Mouse (Mus musculus) gastrocnemius, postnatal 25 days (tissue): ENCODE results near the gene Perm1. TPM values are rescaled to one million over a fixed set of nuclear protein-coding genes. Genes with fewer than 3 reads are reported as not detected.

Experiments used
- DNase-seq: peaks from one replicate; pipeline ENCODE4 v3.0.0; 2022
- long read RNA-seq, 2 experiments: library from polyadenylated mRNA; stranded (forward); transcript quantifications; one replicate each; pipeline ENCODE4 v2.0.0; 2021
- total RNA-seq, 2 experiments: library from RNA; stranded (reverse); gene quantifications; 1 replicate in 1 of 2; 2 replicates in 1 of 2; pipeline ENCODE4 v1.2.3; 2021

Gene Perm1
- total RNA-seq: 100 to 1,000 TPM; 169 to 182 TPM
- long read RNA-seq, experiment 1, transcript Perm1-201 (4 exons, 3,901 nt): major isoform, 13 of 163 reads
- long read RNA-seq, experiment 1, partial matches to known transcripts: 150 of 163 reads
- long read RNA-seq, experiment 1, other reads (novel, unspliced or antisense): 0 of 163 reads
- long read RNA-seq, experiment 2, transcript Perm1-201 (4 exons, 3,901 nt): major isoform, 32 of 130 reads
- long read RNA-seq, experiment 2, partial matches to known transcripts: 98 of 130 reads
- long read RNA-seq, experiment 2, other reads (novel, unspliced or antisense): 0 of 130 reads

DNA sequence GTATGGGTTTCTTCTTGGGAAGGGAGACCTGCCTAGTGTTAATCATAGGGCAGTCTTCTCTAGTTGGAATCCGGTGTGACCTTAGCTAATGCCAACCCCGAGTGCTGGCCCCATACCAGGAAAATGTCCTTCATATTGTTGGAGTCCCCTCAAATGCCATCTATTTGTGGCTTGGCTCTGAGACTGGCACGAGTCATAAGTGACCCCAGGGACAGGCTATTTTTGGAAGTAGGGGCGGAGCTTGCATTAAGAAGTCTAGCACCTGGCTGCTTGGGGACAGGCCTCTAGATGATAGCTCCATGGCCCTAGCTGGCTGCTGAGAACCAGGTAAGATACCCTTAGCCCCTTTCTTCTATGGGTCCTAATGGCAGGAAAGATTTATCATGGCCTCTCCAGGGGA is at the start of gene Perm1:
TSS of gene Perm1 (plus strand) at position 220 of the 400 bp plus-strand sequence.
- peak; percentile 85 for DNase-seq

DNA sequence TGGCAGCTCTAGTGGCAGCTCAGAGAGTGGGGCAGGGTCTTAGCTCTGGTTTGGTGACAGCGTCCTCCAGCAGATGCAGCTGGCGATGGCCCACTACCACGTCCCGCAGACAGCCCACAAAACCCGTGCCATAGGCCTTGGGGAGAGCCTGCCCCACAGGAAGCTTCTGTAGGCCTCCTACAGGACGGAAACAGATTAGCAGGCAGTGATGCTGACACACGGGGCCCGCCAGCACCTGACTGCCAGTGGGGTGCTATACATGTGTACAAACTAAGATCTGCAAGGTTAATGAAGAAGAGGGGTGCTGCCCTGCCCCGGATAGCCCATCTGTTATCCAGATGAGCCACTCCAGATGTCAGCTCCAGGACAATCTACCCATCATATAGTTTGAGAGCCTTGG is 49.2 kb upstream of the Perm1 start:
- DNase-seq: no peak

DNA sequence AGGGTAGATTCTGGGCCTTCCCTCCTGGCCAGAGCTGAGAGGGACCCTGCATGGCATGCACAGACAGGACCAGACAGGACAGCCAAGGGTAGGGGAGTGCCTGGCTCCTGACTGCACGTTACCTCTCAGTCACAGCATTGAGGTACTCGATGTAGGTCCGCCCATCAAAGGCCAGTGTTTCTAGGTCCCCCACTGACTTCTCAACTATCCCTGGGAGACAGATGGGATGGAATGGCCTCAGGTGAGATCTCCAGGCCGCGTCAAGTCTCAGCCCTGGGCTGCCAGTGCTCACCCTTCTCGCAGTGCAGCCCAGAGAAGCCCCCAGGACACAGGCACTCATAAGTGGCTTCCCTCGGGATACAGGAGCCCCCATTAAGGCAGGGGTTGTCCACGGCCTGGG is 47.1 kb upstream of the Perm1 start:
- DNase-seq: no peak

DNA sequence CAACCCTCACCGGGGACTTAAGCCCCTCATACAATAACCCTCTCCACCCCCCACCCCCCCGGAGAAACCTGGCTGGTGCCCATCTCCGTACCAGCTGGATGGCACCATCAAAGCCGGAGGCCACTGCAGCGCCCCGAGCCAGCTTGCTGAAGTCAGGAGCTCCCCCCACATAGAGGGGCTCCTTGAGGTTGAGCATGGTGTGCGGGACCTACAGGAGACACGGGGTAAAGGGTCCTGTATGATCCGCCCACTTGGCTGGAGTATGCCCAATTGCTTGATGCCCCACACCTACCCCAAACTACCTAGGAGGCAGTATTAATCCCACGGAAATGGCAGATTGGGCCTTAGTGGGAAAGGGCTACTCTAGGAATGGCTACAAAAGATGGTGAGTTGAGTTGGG is 46.5 kb upstream of the Perm1 start:
- no peak for DNase-seq

DNA sequence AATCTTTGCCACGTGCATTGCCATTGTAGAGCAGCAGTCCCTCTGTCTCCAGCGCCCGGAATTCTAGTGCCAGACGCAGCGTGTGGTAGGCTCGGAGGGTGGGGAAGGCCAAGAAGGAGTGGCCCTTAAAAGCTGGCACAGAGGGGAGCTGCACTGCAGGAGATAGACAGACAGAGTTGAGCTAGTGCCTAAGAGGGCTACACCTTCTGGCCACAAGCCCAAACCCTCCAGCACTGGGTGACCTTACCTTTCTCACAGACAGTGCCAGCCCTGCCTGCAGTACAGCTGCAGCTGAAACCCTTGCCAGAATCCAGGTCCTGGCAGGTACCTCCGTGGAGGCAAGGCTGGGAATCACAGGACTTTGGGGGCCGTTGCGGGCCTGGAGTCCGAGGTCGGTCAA is 43.8 kb upstream of the Perm1 start:
- DNase-seq: no peak

DNA sequence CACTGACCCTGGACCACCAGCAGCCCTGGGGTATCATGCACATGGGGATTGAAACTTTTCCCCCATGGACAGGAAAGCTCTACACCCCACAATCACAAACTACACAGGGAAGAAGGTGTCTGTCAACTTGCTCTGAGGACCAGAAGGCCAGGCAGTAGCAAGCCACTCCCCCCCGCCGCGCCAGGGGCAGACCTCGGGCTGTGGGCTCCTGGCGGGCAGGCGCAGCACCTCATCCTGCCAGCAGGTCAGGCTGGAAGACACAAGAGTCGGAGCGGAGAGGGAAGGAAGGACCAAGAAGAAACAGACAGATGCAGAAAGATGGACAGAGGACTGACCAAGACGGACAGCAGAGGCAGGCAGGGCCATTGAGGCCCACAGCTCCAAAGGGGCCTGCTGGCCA is 38.0 kb upstream of the Perm1 start:
- no peak for DNase-seq

DNA sequence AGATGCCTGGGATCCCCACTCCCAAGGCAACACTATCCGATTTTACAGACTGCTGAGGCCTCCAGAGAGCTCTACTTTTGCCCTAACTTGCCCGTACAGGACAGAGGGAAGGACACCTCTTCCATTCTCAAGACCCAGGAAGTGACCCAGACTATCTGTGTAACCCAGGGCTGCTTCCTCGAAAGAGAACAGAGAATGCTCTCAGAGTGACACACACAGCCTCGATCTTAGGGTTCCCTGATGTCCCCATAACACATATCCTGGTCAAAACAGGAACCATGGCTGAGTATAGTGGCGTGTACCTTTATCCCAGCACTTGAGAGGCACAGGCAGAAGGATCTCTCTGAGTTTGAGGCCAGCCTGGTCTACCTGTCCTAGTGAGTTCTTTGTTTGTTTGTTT is 31.9 kb upstream of the Perm1 start:
- DNase-seq: no peak

DNA sequence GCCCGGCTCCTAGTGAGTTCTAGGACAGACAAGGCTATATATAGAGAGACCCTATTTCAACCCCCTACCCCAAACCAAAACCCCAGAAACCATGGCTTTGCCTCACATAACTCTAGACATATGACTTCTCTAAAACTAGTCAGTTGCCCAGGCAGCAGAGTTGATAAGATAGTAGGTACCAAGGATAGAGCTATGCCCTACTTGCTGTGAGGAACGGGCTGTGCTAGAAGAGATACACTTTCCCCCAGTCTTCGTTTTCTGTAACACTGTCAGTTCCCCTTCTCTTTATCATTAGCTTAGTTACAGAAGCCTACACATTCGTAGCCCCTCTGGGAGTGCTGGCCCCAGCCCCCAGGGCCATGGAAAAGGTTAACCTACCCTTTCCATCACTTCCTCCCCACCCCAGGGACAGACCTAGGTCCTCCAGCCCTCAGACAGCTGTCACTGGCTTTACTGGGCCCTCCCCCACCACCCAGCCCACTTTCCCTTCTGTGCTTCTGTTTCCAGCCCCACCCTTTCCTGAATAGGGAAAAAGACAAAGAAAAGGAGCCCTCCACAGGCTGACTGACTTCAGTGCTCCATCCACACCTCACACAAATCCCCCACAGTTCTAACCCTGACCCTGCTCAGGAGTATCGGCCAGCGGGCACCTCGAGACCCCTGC is 31.2 kb upstream of the Perm1 start:
- no peak for DNase-seq

DNA sequence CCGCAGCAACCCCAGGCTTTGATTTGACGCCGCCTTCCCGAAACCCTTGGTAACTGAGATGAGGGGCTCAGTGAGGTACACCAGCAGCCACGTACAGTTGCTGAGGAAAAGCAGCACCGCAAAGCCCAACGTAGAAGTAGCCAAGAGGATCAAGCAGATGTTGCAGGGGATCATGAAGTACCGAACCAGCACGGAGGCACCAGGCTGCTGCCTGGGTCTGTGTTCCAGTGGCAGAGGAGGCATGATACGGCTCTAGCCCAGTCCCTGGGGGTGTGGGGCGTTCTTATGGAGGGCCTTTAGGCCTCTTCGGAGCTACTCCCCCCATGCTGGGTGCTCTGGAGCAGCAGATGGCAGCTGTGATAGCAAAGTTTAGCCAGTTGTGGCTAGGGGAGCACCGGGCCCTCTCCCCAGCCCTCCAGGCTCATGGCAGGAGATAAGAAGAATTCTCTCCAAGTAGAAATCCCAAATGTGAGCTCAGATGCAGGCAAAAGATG is 30.2 kb upstream of the Perm1 start:
- no peak for DNase-seq

DNA sequence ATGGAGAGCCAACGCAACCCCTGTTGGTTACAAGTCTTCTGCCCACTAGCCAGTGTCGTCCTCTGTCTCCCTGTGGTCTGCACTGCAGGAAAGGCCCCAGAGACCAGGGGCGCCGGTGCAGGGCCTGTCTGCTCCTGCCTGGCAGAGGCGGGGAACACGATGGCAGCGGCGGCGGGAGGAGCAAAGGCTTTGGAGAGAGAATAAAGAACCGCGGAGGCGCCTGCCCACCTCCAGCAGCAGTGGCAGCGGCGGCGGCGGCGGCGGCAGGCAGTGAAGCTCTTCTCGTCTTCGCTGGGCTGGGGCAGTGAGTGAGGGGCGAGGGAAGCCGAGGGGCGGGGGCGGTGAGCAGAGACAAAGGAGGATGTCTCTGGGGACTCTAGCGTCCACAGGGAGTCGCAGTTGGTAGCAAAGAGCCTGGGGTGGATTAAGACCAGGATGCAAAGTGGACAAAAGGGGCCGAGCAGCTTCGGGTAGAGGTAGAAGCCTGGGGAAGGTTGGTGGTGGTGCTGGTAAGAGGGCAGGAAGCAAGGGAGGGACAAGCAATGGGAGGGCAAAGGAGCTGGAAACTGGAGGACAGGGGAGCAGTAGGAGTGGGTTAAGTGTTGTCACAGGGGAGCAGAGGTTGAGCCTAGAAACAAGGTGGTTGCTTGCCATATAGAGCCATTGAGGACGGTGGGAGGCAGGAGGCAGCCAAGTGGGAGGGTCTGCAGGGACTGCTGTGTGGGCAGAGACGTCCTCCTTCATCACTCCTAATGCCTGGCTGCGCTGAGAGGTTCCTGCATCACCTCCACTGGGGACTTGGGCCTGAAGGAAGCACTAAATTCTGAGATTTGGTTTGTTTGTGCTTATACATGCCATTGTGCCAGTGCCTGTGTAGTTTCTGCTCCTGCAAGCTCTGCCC is 29.5 kb upstream of the Perm1 start:
- DNase-seq: no peak

DNA sequence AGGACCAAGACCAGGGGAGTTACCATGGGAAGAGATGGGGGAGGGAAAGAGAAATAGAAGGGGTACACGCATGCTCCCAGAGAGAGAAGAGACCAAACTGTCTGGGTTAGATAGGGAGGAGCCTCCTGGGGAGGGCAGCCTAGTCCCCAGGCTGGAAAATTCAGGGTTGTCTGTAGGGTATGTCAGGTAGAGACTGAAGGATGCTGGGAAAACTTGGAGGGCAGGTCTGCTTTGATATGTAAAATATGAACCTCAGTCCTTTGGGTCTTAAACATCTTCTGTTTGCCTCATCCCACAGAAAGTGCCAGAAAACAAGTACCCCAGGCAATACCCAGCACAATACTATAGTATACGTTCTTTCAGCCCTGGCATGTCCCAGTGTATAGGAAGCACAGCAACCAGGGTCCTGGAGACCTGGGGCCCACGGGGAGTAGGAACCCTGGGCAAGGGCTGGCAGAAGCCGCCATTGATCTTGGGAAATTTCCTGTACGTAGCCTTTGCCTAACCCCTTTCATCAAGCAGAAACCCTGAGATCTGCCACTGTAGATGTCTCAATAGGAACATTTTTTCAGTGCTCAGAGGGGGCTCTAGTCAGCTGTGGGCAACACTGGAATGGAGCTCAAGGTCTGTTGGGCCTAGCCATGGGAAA is 27.4 kb upstream of the Perm1 start:
- no peak for DNase-seq

DNA sequence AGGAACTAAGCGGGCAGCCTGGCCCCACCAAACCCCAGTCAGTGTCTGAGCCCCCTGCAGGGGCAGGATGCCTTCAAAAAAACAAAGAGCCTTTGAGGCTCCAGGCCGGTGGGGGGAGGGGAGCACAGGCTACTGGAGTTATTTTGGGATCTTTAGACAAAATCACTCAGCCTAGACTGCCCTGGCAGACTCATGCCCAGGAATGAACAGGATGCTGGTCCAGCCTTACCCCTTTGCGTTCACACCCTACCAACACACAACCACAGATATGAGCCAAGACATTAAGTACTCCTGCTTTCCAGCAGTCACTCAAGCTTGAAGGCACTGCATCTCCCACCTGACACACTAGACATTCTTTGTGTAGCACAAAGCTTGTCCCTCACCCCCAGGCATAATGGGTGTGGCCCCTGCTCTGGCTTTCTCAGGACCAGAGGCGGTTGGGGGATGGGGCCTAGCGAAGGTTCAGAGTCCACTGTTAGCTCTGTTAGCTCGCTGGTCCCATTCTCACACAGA is 26.8 kb upstream of the Perm1 start:
- no peak for DNase-seq

DNA sequence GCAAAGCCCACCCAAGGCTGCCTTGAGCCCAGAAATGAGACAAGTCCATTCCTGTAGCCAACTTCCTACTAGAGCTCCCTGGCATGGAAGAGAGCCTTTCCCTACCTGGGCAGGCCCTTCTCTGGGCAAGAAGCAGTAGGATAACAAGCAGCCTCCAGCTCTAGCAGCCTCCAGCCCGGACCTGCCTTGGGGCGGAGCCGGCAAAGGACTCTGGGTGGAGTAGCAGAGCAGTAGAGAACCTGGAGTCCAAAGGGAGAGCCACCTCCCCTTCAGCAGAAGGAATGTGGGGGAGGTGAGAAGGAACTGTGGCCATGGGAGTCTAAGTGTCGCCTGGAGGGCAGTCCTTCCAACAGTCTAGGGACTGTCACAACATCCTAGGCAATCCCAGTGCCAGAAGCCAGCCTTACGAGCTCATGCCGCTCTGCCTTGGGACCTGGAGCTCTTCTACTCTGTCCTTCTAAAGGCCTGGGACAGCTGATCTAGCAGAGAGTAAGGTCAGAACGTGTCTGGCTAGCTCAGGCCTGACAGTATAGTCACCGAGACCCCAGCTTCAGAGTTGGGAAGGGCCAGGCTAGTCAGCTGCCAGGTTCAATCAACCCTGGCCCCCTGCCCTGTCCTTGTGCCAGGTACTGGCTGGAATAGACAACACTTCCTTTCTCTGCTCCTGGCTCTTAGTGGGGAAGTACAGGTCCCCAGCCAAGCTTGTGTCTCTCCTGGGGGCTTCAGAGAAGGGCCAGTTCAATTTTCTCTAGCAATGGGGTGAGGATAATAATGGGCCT is 23.1 kb upstream of the Perm1 start:
- DNase-seq: no peak

DNA sequence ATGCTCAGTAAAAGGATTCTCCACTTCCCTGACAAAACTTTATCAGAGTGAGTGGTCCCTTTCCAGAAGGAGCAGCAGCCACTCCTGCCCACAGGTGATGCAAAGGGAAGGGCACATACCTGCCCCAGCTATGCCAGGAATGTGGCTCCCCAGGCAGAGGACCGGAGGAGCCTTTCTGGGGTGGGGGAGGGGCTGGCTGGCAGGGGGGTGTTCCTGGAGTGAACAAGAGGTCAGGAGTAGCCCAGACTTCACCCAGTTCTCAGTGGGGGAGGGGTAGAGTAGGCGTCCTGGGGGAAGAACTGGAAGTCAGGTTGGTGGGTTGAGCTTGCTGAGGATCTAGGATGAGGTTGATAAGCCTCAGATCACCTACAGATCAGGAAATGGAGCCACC is 22.5 kb upstream of the Perm1 start:
- DNase-seq: no peak

DNA sequence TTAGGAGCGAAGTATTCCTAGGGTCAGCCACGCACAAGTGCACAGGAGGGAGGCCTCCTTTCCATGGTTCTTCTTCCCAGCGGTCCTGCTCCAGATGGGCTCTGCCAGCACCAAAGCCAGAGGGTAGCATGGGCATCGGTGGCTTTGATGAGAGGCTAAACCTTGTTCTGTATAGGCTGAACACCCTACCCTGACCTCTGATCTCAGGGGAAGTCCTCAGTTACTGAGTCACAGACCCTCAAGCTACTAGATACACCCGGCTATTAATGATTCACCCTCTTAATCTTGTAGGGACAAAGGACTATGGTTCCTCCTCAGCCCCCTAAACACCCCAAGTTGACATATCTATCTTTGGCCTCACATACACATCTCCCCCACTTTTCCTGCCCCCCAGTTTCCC is 21.8 kb upstream of the Perm1 start:
- DNase-seq: no peak

DNA sequence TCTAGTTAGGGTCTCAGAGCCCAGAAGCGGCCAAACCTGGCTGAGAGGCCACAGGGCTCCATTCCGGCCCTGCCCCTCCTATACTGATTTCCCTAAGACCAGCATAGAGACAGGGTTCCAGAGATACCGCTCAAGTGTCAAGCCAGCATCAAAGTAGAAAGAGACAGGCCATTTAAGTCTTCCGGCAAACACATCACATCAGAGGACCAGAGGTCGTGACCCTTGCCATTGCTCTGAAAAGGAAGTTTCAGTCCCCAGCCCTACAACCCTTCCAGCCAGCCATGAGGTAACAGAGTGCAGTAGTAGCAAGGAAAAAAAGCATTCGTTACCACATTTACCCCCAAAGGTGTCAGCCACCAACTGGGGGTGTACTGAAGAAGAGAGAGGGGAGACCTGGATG is 21.3 kb upstream of the Perm1 start:
- DNase-seq: no peak

DNA sequence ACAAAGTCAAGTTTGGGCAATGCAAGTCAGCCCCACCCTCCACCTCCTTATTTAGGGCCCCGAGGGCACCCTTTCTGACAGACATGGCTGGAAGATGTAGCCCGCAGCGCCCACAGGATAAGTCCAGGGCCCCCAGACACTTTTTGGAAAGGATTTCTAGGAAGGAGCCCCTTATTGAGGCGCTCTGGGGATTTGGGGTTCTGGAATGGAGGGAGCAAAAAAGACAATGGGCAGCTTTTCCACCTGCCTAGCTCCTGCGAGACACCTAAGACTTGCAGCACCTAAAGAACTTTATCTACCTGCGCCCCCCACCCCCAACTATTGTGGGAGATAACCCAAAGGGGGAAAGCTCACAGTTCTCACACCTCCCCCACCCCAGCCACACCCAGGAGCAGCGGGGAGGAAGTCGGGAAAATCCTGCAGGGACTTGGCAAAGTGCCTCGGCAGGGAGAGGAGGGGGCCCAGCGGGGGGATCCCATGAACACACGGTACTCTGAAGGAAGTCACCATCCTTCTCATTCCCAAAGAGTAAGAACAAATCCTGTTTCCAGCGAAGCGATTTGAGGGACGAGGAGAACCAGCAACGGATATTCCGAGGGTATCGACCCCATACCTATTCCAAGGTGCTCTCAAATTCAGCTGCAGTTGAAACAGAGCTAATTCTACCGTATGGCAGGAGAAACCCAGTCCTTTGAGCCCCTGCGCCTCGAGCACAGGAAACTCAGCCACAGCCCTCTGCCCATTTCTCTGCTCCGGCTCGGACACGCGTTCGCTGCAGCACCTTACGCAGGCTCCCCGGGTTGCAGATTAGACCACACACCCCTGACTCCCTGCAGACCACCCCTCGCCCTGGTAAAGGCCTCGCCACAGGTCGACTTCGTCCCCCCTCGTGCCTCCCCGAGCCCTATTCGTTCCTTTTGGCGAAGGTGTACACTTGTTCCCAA is 19.5 kb upstream of the Perm1 start:
- peak; percentile 48 for DNase-seq

DNA sequence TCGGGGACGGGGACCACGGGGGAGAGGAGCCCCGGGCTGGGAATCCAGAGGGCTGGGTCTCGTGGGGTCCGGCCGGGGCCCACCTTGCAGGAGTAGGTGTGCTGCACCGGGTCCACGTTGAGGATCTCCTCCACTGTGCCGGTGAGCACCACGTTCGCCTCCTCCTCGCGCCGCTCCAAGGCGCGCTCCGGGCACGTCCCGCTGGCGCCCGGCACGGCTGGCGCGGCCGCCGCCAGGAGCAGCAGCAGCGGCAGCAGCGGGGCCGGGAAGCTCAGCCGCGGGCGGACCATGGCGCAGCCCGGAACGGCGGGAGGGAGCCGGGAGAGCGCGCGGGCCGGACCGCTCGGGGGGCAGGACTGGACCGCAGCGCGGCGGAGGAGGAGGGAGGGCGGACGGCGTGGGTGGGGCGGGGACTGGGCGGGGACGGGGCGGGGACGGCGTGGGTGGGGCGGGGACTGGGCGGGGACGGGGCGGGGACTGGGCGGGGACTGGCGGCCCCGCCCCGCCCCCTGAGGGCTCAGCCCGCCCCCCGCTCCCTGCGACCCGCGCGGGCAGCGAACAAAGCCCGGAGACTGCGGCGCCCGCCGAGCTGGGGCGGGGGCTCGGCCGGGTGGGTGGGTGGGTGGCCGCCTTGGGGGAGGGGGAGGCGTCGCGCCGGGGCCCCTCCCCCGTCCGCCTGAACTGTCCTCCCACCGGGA is 18.4 kb upstream of the Perm1 start, which contains the start of gene Agrn:
TSS of gene Agrn (minus strand) at position 358 of the 698 bp plus-strand sequence.
- peak; percentile 77 for DNase-seq

DNA sequence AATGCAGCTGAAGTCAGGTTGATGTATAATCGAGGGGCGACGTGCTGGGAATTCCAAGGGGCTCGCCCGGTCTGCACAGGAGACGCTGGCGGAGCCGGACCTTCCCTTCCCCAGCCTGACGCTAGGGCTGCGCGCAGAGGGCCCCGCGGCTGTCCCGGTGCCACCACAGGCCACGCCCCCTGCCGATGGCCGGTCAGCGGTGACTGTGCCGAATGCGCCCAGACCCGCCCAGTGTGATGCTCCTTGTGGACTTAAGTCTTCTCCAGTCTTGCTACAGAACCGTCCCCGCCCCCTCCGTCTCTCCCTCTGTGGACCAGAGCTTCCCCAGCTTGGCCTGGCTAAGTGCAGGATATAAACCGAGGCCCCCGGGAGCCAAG is 17.9 kb upstream of the Perm1 start:
- peak; percentile 90 for DNase-seq
